Mouse (Mus musculus) stomach, postnatal 0 days (tissue): ENCODE results near the gene Gramd4.

Experiments used
- CTCF ChIP-seq: IDR thresholded peaks from 2 replicates; pipeline ENCODE4 v1.5.1; 2016; ENCODE audit warnings: antibody characterized with exemption, low read depth, mild to moderate bottlenecking, moderate library complexity
- EP300 ChIP-seq: optimal IDR thresholded peaks from 2 replicates; pipeline ENCODE3; 2016; ENCODE audit warnings: antibody characterized with exemption

- TF ChIP-seq CTCF (no peak), EP300 (no peak)
Observed at GRCm38 (mm10) chr15:86094324-86095121, 37.0 kb downstream of the Gramd4 start.
